Mouse (Mus musculus): ENCODE results near the gene Tekt1. TPM values are rescaled to one million over a fixed set of nuclear protein-coding genes. Genes with fewer than 3 reads are reported as not detected.
"Not testable (repeated sequence)": the region's sequence is repeated elsewhere in the genome, so short reads cannot be mapped to it uniquely, and the experiment has no call there.

Tekt1 gene
- total and polyA plus RNA-seq, 3 experiments = 0.08 TPM; not detected in 2

DNA sequence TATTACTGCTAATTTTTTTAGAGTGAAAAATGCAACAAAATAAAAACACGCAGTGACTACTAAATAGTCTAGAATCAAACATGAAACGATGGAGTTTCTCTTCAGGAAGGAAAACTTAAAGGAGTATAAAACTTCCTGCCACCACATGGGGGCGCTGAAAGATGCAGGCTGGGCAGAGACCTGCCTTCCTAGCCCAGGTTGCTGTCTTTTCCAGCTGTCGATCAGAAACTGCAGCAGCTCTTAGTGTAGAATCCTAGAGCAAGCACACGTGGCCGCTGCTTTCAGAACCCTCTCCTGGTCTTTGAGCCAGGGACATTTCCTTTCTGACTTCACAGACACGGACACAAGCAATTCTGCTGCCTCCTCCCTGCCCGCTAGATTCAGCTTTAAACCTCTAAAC, 18.3 kb downstream of the Tekt1 start (continued):
- no peak for TF ChIP-seq IRF4 (IDR thresholded peaks at IDR 0.05; ENCODE audit: low read depth, low read length)
- no peak for TF ChIP-seq TBP (conservative IDR thresholded peaks at IDR 0.05; ENCODE audit: low read depth, low read length)
- TF ChIP-seq POLR2AphosphoS2 (IDR thresholded peaks at IDR 0.05; ENCODE audit: low read depth, low read length) = no peak
- TF ChIP-seq ZNF384 (IDR thresholded peaks at IDR 0.05; ENCODE audit: low read depth, low read length) = no peak
- TF ChIP-seq JUN (IDR thresholded peaks at IDR 0.05; ENCODE audit: insufficient read depth, low read depth, low read length) = no peak
- TF ChIP-seq SIN3A (IDR thresholded peaks at IDR 0.05; ENCODE audit: low read length) = no peak
- TF ChIP-seq MAZ (IDR thresholded peaks at IDR 0.05; ENCODE audit: low read depth, low read length) = no peak

DNA sequence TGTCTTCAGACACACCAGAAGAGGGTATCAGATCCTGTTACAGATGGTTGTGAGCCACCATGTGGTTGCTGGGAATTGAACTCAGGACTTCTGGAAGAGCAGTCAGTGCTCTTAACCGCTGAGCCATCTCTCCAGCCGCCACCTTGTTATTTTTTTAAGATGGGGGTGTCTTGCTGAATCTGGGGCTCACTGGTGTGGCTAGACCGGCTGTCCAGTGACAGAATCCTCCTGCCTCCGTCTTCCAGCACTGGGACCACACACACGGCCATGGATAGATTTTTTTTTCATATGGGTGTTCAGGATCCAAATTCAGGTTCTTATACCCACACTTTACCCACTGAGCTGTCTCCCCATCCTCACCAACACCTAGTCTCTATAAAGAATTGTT, 19.0 kb downstream of the Tekt1 start:
- H3K4me1 ChIP-seq (ENCODE audit: control insufficient read depth in 1 of 2, insufficient read depth in 2 of 2); DNase-seq (ENCODE audit: extremely low read depth); H3K27ac ChIP-seq (ENCODE audit: insufficient read depth, low read depth); H3K79me2 ChIP-seq (replicated peaks; ENCODE audit: control insufficient read depth, extremely low read depth, insufficient read depth, poor library complexity, severe bottlenecking); H3K4me3 ChIP-seq (replicated peaks in 1 of 3; ENCODE audit: low read depth in 2 of 3, low read length in 2 of 3, poor library complexity in 1 of 3); H3K4me2 ChIP-seq (ENCODE audit: insufficient read depth, low read depth, poor library complexity, severe bottlenecking); H3K9ac ChIP-seq (ENCODE audit: insufficient read depth, low read depth); H3K9me3 ChIP-seq (replicated peaks; ENCODE audit: low read length); dilution Hi-C loops (cut with MboI; ENCODE audit: extremely low pct_ligation_motif_present, extremely low pct_unique_long_range_greater_than_20kb, low sequenced_read_pairs); H3K36me3 ChIP-seq (replicated peaks in 1 of 2; ENCODE audit: control insufficient read depth in 1 of 2, insufficient read depth in 1 of 2, low read length in 1 of 2): not testable (repeated sequence)
- H3K27me3 ChIP-seq (replicated peaks) = peaks cover 20% of the 10 kb centered on the region
- in situ Hi-C loops (cut with MboI; ENCODE audit: low pct_ligation_motif_present, low pct_unique_long_range_greater_than_20kb, low sequenced_read_pairs) = loop anchor here (5.0 kb wide), 2 partner anchors 79 to 219 kb away; no protein-coding TSS in a partner anchor

- Histone ChIP-seq H3K27me3 (replicated peaks) (peaks cover 20% of the 10 kb centered on the region), H3K9ac (ENCODE audit: insufficient read depth, low read depth) (no peak overlapping the region), H3K4me3 (replicated peaks in 1 of 3; ENCODE audit: low read depth in 2 of 3, low read length in 2 of 3, poor library complexity in 1 of 3) (no peak overlapping the region), H3K9me3 (replicated peaks; ENCODE audit: low read length) (peaks cover 2% of the 10 kb centered on the region), H3K79me2 (replicated peaks; ENCODE audit: control insufficient read depth, extremely low read depth, insufficient read depth, poor library complexity, severe bottlenecking) (no peaks in the 10 kb centered on the region), H3K4me1 (ENCODE audit: control insufficient read depth in 1 of 2, insufficient read depth in 2 of 2) (peaks cover 0 to 8% of the 10 kb centered on the region in 2 experiments; a peak in 2 of 4 replicates), H3K27ac (ENCODE audit: insufficient read depth, low read depth) (no peak overlapping the region), H3K36me3 (replicated peaks in 1 of 2; ENCODE audit: control insufficient read depth in 1 of 2, insufficient read depth in 1 of 2, low read length in 1 of 2) (no peaks in the 10 kb centered on the region), H3K4me2 (ENCODE audit: insufficient read depth, low read depth, poor library complexity, severe bottlenecking) (peak overlapping the region; percentile 4; the same call in 1 of the 2 replicates)
- dilution Hi-C loops (cut with MboI; ENCODE audit: extremely low pct_ligation_motif_present, extremely low pct_unique_long_range_greater_than_20kb, low sequenced_read_pairs) = no loop called here
- in situ Hi-C loops (cut with MboI; ENCODE audit: low pct_ligation_motif_present, low pct_unique_long_range_greater_than_20kb, low sequenced_read_pairs) = loop anchor here (5.0 kb wide), 2 partner anchors 80 to 220 kb away; no protein-coding TSS in a partner anchor
- peak; percentile 79 for DNase-seq (ENCODE audit: extremely low read depth)
- TF ChIP-seq CHD2 (IDR thresholded peaks at IDR 0.05; ENCODE audit: low read length) = no peak
- TF ChIP-seq JUND (conservative IDR thresholded peaks at IDR 0.05; ENCODE audit: low read depth, low read length) = no peak
- no peak for TF ChIP-seq IRF4 (IDR thresholded peaks at IDR 0.05; ENCODE audit: low read depth, low read length)
- TF ChIP-seq E2F4 (IDR thresholded peaks at IDR 0.05; ENCODE audit: insufficient replicate concordance, low read depth, low read length) = no peak
- TF ChIP-seq SIN3A (IDR thresholded peaks at IDR 0.05; ENCODE audit: low read length) = no peak
- no peak for TF ChIP-seq MEF2A (IDR thresholded peaks at IDR 0.05; ENCODE audit: borderline replicate concordance, low read depth, low read length)
- no peak for TF ChIP-seq ZKSCAN1 (IDR thresholded peaks at IDR 0.05; ENCODE audit: borderline replicate concordance, low read depth, low read length)
- TF ChIP-seq POLR2AphosphoS2 (IDR thresholded peaks at IDR 0.05; ENCODE audit: low read depth, low read length) = no peak
- TF ChIP-seq USF2 (conservative IDR thresholded peaks at IDR 0.05; ENCODE audit: low read depth, low read length) = no peak
- TF ChIP-seq MAFK (IDR thresholded peaks at IDR 0.05; ENCODE audit: insufficient replicate concordance, low read length) = no peak
- TF ChIP-seq TBP (conservative IDR thresholded peaks at IDR 0.05; ENCODE audit: low read depth, low read length) = no peak
- no peak for TF ChIP-seq ELF1 (IDR thresholded peaks at IDR 0.05; ENCODE audit: low read depth, low read length)
- TF ChIP-seq RAD21 (IDR thresholded peaks at IDR 0.05; ENCODE audit: low read depth, low read length) = peak; percentile 72
- TF ChIP-seq GABPA (IDR thresholded peaks at IDR 0.05; ENCODE audit: insufficient replicate concordance, low read depth, low read length) = no peak
- no peak for TF ChIP-seq ZNF384 (IDR thresholded peaks at IDR 0.05; ENCODE audit: low read depth, low read length)
- TF ChIP-seq MYC (IDR thresholded peaks at IDR 0.05; ENCODE audit: low read depth, low read length) = peak; percentile 75; the same call in 1 of the 2 replicates
- TF ChIP-seq MAX (IDR thresholded peaks at IDR 0.05; ENCODE audit: low read length) = peak; percentile 81
- TF ChIP-seq JUN (IDR thresholded peaks at IDR 0.05; ENCODE audit: insufficient read depth, low read depth, low read length) = no peak
- no peak for TF ChIP-seq CHD1 (IDR thresholded peaks at IDR 0.05; ENCODE audit: low read depth, low read length)
- TF ChIP-seq KAT2A (IDR thresholded peaks at IDR 0.05; ENCODE audit: insufficient replicate concordance, low read length) = no peak
- TF ChIP-seq NELFE (IDR thresholded peaks at IDR 0.05; ENCODE audit: low read depth, low read length) = no peak
- no peak for TF ChIP-seq USF1 (IDR thresholded peaks at IDR 0.05; ENCODE audit: low read depth, low read length)
- no peak for TF ChIP-seq MXI1 (IDR thresholded peaks at IDR 0.05; ENCODE audit: low read depth, low read length)
- TF ChIP-seq SMC3 (IDR thresholded peaks at IDR 0.05; ENCODE audit: low read depth, low read length) = peak; percentile 85
- TF ChIP-seq TCF12 (IDR thresholded peaks at IDR 0.05; ENCODE audit: low read depth, low read length) = no peak
- no peak for TF ChIP-seq PAX5 (IDR thresholded peaks at IDR 0.05; ENCODE audit: low read length)
- TF ChIP-seq EP300 (IDR thresholded peaks at IDR 0.05; ENCODE audit: low read length) = no peak
- TF ChIP-seq CTCF (conservative IDR thresholded peaks at IDR 0.05 in 1 of 2, IDR thresholded peaks at IDR 0.05 in 1 of 2; ENCODE audit: low read depth in 2 of 2, low read length in 2 of 2) = peak; percentile 82 to 92
These were observed 19.5 kb downstream of the Tekt1 start for GRCm38 (mm10) chr11:72342549-72343237.

All from CH12.LX (cell line).